Mouse (Mus musculus): ENCODE results near the gene Nell2. TPM values are rescaled to one million over a fixed set of nuclear protein-coding genes. Genes with fewer than 3 reads are reported as not detected.
A peak's percentile ranks its signal among the peaks of the same experiment; 100 is the strongest.

Nell2 gene
- polyA plus RNA-seq, 1 experiment from 2014 or later, result 192 TPM

DNA sequence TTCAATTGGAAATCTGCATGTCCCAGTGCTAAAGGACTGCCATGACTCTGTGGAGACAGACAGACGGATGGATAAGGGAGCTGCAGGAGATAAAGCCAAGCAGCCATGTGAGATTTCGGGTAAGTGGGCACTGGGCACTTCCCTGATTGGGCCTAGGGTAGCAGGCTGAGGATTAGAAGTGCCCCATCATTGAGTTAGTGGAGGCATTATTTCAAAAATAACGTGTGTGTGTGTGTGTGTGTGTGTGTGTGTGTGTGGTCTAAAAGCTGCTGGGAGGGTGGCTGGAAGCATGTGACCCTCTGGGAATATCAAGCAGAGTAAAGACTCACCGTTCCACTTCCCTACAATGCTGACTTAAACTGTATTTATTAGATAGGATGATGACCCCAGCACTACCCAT lies 195.1 kb downstream of the Nell2 start:
- no peak for DNase-seq (ENCODE audit: low spot score)

DNA sequence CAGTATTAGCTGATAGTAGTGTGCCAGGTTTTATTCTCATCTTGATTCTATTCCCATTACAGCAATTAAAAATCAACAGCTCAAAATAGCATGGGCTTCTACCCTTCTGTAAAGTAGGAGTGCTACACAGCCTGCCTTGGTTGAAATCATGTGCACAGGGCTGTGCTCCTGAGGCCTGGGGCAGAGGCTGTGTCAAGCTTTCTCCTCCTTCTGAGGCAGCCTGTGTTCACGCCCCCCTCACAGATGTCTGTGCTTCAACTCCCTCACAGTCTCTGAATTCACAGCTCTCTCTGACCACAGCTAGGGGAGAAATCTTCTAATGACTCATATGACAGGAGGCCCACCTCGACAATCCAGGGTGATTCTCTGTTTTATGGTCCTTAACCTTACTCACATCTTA lies 197.4 kb downstream of the Nell2 start:
- Histone ChIP-seq H3K4me1 (replicated peaks; ENCODE audit: control insufficient read depth, insufficient read depth, low read length) (peaks cover 17% of the 10 kb centered on the region), H3K4me2 (replicated peaks) (no peak overlapping the region), H3K36me3 (replicated peaks; ENCODE audit: control insufficient read depth, insufficient read depth) (no peaks in the 10 kb centered on the region), H3K27ac (no peak overlapping the region), H3K9me3 (ENCODE audit: control insufficient read depth, low read length) (no peaks in the 10 kb centered on the region), H3K4me3 (replicated peaks; ENCODE audit: low read length) (no peak overlapping the region), H3K27me3 (ENCODE audit: control insufficient read depth, insufficient read depth, low read length) (no peaks in the 10 kb centered on the region), H3K9ac (no peak overlapping the region)
- whole genome bisulfite sequencing, result 93% methylated on average over 2 of the region's 2 CpGs
- no peak for DNase-seq (ENCODE audit: low spot score)
- ATAC-seq (ENCODE audit: low FRiP score), result no peak

More for the DNA sequence above, 195.1 kb downstream of the Nell2 start:
- Histone ChIP-seq H3K27me3 (ENCODE audit: control insufficient read depth, insufficient read depth, low read length) (no peaks in the 10 kb centered on the region), H3K9me3 (ENCODE audit: control insufficient read depth, low read length) (no peaks in the 10 kb centered on the region), H3K4me2 (replicated peaks) (no peak overlapping the region), H3K27ac (no peak overlapping the region), H3K4me1 (replicated peaks; ENCODE audit: control insufficient read depth, insufficient read depth, low read length) (peaks cover 17% of the 10 kb centered on the region), H3K9ac (no peak overlapping the region), H3K36me3 (replicated peaks; ENCODE audit: control insufficient read depth, insufficient read depth) (no peaks in the 10 kb centered on the region), H3K4me3 (replicated peaks; ENCODE audit: low read length) (no peak overlapping the region)
- 59% methylated on average over 4 of the region's 4 CpGs for WGBS
- ATAC-seq (ENCODE audit: low FRiP score), result no peak

GRCm38 (mm10) chr15:95322744-95323143 lies 205.6 kb downstream of the Nell2 start:
- no peak overlapping the region for H3K4me3 ChIP-seq (replicated peaks; ENCODE audit: low read length)
- H3K27ac ChIP-seq, result no peak overlapping the region
- no peak overlapping the region for H3K4me2 ChIP-seq (replicated peaks)
- H3K27me3 ChIP-seq (ENCODE audit: control insufficient read depth, insufficient read depth, low read length), result no peaks in the 10 kb centered on the region
- ATAC-seq (ENCODE audit: low FRiP score), result no peak
- H3K4me1 ChIP-seq (replicated peaks; ENCODE audit: control insufficient read depth, insufficient read depth, low read length), result no peaks in the 10 kb centered on the region
- H3K9ac ChIP-seq, result no peak overlapping the region
- H3K36me3 ChIP-seq (replicated peaks; ENCODE audit: control insufficient read depth, insufficient read depth), result no peaks in the 10 kb centered on the region
- no peaks in the 10 kb centered on the region for H3K9me3 ChIP-seq (ENCODE audit: control insufficient read depth, low read length)
- 97% methylated on average over 2 of the region's 2 CpGs for WGBS
- no peak for DNase-seq (ENCODE audit: low spot score)

DNA sequence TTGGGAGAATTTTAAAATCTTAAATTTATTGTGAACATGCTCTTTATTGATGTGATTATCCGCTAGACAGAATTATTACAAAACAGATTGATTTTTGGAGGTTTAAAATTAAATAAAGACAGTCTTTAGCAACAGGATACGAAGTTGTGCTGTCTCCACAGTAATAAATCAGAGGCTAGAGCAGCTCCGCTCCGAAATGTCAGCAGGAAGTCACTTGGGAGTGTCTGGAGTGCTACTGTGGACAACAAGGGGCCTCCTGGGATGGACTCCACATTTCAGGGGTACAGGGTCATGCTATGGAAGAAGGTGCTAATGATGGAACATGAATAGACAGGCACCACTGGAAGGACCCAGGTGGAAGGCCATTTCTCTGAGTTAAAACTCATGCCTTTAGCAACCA lies 211.7 kb downstream of the Nell2 start:
- H3K4me3 ChIP-seq (replicated peaks; ENCODE audit: low read length), result no peak overlapping the region
- H3K9ac ChIP-seq, result no peak overlapping the region
- no peaks in the 10 kb centered on the region for H3K27me3 ChIP-seq (ENCODE audit: control insufficient read depth, insufficient read depth, low read length)
- no peak for DNase-seq (ENCODE audit: low spot score)
- WGBS, result 56% methylated on average over 4 of the region's 4 CpGs
- no peak for ATAC-seq (ENCODE audit: low FRiP score)
- no peak overlapping the region for H3K4me2 ChIP-seq (replicated peaks)
- H3K9me3 ChIP-seq (ENCODE audit: control insufficient read depth, low read length), result no peaks in the 10 kb centered on the region
- peaks cover 23% of the 10 kb centered on the region for H3K4me1 ChIP-seq (replicated peaks; ENCODE audit: control insufficient read depth, insufficient read depth, low read length)
- H3K27ac ChIP-seq, result no peak overlapping the region
- H3K36me3 ChIP-seq (replicated peaks; ENCODE audit: control insufficient read depth, insufficient read depth), result no peaks in the 10 kb centered on the region

DNA sequence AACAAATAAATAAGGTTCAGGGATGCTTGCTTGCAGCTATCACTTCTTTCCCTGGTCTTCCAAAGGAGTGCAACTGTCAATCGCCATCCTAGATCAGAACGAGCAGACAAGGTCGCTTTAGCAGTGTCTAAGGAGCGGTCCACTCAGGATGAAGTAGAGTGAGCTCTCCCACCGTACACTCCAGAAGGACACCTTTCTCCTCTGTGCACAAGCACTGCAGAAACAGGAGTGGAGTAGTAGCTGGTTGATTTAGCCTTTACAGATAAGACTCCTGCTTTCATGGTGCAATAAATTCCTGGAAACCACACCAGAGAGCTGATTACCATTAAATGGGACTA lies 213.6 kb downstream of the Nell2 start:
- H3K27ac ChIP-seq, result peak overlapping the region; percentile 22; the same call in 1 of the 2 replicates
- H3K4me1 ChIP-seq (replicated peaks; ENCODE audit: control insufficient read depth, insufficient read depth, low read length), result peaks cover 23% of the 10 kb centered on the region
- H3K4me3 ChIP-seq (replicated peaks; ENCODE audit: low read length), result no peak overlapping the region
- H3K9me3 ChIP-seq (ENCODE audit: control insufficient read depth, low read length), result no peaks in the 10 kb centered on the region
- DNase-seq (ENCODE audit: low spot score), result no peak
- no peaks in the 10 kb centered on the region for H3K36me3 ChIP-seq (replicated peaks; ENCODE audit: control insufficient read depth, insufficient read depth)
- H3K9ac ChIP-seq, result no peak overlapping the region
- no peak overlapping the region for H3K4me2 ChIP-seq (replicated peaks)
- H3K27me3 ChIP-seq (ENCODE audit: control insufficient read depth, insufficient read depth, low read length), result no peaks in the 10 kb centered on the region
- WGBS, result 85% methylated on average over 5 of the region's 5 CpGs
- no peak for ATAC-seq (ENCODE audit: low FRiP score)

DNA sequence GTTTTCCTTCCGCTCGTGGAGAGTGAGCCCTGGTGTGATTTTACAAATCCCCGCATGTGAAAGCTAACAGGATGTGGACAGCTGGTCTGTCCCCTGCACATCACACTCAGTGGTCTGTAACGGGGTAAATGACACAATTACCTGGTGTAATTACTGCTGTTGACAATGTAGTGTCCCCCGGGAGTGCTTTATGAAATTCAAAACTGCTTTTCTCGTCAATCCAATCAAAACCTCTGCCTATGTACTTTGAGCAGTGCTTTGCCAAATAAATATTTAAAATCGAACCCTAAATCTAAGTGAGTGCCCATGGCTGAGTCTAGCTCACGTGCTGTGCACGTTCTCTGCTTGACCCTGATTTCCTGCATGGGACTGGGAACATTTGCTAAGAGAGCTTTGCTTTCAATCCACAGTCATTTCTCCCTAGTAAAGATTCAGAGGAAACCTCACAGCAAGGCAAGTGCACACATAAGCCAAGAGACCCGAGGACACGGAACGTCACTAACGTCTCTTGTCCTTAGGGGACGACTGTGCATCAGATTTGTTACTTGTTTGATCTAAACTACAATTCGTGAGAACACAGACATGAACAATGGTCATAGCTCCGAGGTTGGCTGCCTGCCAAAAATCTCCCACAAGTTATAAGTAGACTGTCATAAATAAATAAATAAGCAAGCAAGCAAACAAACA lies 214.1 kb downstream of the Nell2 start:
- Histone ChIP-seq H3K4me1 (replicated peaks; ENCODE audit: control insufficient read depth, insufficient read depth, low read length) (peaks cover 23% of the 10 kb centered on the region), H3K9ac (no peak overlapping the region), H3K4me3 (replicated peaks; ENCODE audit: low read length) (no peak overlapping the region), H3K27me3 (ENCODE audit: control insufficient read depth, insufficient read depth, low read length) (no peaks in the 10 kb centered on the region), H3K36me3 (replicated peaks; ENCODE audit: control insufficient read depth, insufficient read depth) (no peaks in the 10 kb centered on the region), H3K27ac (peak overlapping the region; percentile 35; the same call in 1 of the 2 replicates), H3K4me2 (replicated peaks) (0 out of 2 replicates have a peak overlapping the region, but pooled peaks have one; percentile 11), H3K9me3 (ENCODE audit: control insufficient read depth, low read length) (no peaks in the 10 kb centered on the region)
- 26% methylated on average over 16 of the region's 16 CpGs for WGBS
- peak; percentile 56 for DNase-seq (ENCODE audit: low spot score)
- no peak; the same call in 1 of the 2 replicates for ATAC-seq (ENCODE audit: low FRiP score)

DNA sequence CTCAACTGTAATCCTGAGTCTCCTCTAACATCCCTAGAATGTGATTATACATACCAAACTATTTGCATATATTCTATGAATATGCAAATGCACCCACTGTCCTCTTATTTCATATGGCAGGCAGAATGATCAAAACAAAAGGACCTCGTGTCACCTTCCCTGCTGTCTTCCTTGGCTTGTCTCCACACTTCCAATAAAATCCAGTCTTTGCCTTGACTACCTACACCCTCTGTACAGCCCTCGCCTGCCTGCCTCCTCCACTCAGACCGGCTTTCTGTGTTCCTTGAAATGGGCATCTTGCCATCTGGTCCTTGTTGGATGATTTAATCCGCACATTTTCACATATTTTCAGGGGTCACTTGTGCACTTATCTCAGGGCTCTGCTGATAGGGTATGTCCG lies 215.1 kb downstream of the Nell2 start:
- Histone ChIP-seq H3K9ac (no peak overlapping the region), H3K27ac (no peak overlapping the region; the same call in 1 of the 2 replicates), H3K4me1 (replicated peaks; ENCODE audit: control insufficient read depth, insufficient read depth, low read length) (peaks cover 23% of the 10 kb centered on the region), H3K9me3 (ENCODE audit: control insufficient read depth, low read length) (no peaks in the 10 kb centered on the region), H3K4me3 (replicated peaks; ENCODE audit: low read length) (no peak overlapping the region), H3K4me2 (replicated peaks) (no peak overlapping the region), H3K36me3 (replicated peaks; ENCODE audit: control insufficient read depth, insufficient read depth) (no peaks in the 10 kb centered on the region), H3K27me3 (ENCODE audit: control insufficient read depth, insufficient read depth, low read length) (no peaks in the 10 kb centered on the region)
- DNase-seq (ENCODE audit: low spot score) (peak; percentile 63), ATAC-seq (ENCODE audit: low FRiP score) (no peak)
- WGBS, result 39% methylated on average over 5 of the region's 5 CpGs

DNA sequence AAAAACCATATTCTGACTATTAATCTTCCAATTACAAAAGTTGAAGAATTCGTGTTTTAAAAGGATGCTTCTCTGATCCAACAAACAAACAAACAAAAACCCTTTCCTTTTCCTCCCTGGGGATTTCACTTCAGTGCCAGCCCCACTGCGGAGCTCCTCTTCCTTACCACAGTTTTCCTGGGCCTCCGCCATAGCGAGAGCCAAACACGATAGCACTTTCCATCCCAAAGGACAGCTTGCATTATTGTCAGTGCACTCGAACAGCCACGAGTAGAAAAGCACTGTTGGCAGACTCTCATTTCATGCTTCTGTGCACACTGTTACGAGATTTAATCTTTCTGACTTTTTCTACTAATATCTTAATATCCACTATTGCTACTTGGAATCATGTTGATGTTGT lies 224.3 kb downstream of the Nell2 start:
- Histone ChIP-seq H3K9me3 (ENCODE audit: control insufficient read depth, low read length) (no peaks in the 10 kb centered on the region), H3K36me3 (replicated peaks; ENCODE audit: control insufficient read depth, insufficient read depth) (no peaks in the 10 kb centered on the region), H3K27ac (no peak overlapping the region), H3K4me3 (replicated peaks; ENCODE audit: low read length) (no peak overlapping the region), H3K27me3 (ENCODE audit: control insufficient read depth, insufficient read depth, low read length) (no peaks in the 10 kb centered on the region), H3K9ac (no peak overlapping the region), H3K4me2 (replicated peaks) (no peak overlapping the region), H3K4me1 (replicated peaks; ENCODE audit: control insufficient read depth, insufficient read depth, low read length) (no peaks in the 10 kb centered on the region)
- ATAC-seq (ENCODE audit: low FRiP score), result no peak
- WGBS, result 44% methylated on average over 8 of the region's 8 CpGs
- no peak for DNase-seq (ENCODE audit: low spot score)

GRCm38 (mm10) chr15:95296561-95296960 lies 231.8 kb downstream of the Nell2 start:
- no peak overlapping the region for H3K4me3 ChIP-seq (replicated peaks; ENCODE audit: low read length)
- DNase-seq (ENCODE audit: low spot score) (no peak), ATAC-seq (ENCODE audit: low FRiP score) (no peak)
- no peak overlapping the region for H3K27ac ChIP-seq
- 89% methylated on average over 10 of the region's 10 CpGs for WGBS
- no peak overlapping the region for H3K9ac ChIP-seq
- no peaks in the 10 kb centered on the region for H3K36me3 ChIP-seq (replicated peaks; ENCODE audit: control insufficient read depth, insufficient read depth)
- no peaks in the 10 kb centered on the region for H3K9me3 ChIP-seq (ENCODE audit: control insufficient read depth, low read length)
- no peaks in the 10 kb centered on the region for H3K4me1 ChIP-seq (replicated peaks; ENCODE audit: control insufficient read depth, insufficient read depth, low read length)
- no peak overlapping the region for H3K4me2 ChIP-seq (replicated peaks)
- H3K27me3 ChIP-seq (ENCODE audit: control insufficient read depth, insufficient read depth, low read length), result no peaks in the 10 kb centered on the region

GRCm38 (mm10) chr15:95289047-95289446 lies 239.3 kb downstream of the Nell2 start:
- no peak for ATAC-seq (ENCODE audit: low FRiP score)
- no peak overlapping the region for H3K27ac ChIP-seq

More at GRCm38 (mm10) chr15:95289047-95289446, 239.3 kb downstream of the Nell2 start:
- Histone ChIP-seq H3K4me2 (replicated peaks) (no peak overlapping the region), H3K4me3 (replicated peaks; ENCODE audit: low read length) (no peak overlapping the region), H3K9me3 (ENCODE audit: control insufficient read depth, low read length) (no peaks in the 10 kb centered on the region), H3K27me3 (ENCODE audit: control insufficient read depth, insufficient read depth, low read length) (no peaks in the 10 kb centered on the region), H3K4me1 (replicated peaks; ENCODE audit: control insufficient read depth, insufficient read depth, low read length) (no peaks in the 10 kb centered on the region; the same call in 1 of the 2 replicates), H3K36me3 (replicated peaks; ENCODE audit: control insufficient read depth, insufficient read depth) (no peaks in the 10 kb centered on the region), H3K9ac (no peak overlapping the region)
- DNase-seq (ENCODE audit: low spot score), result no peak
- 56% methylated on average over 10 of the region's 10 CpGs for WGBS
